Mouse (Mus musculus) liver, embryonic 14.5 days (tissue): ENCODE measurements around the gene Galr2. TPM values are rescaled to one million over a fixed set of nuclear protein-coding genes. Genes with fewer than 3 reads are reported as not detected.

Source experiments
- ATAC-seq: fragments of 200-750 bp; cut with Nextera tagmentation; 2 replicates; pipeline ENCODE4 v1.8.0; 2017; ENCODE audit warnings: moderate number of reproducible peaks, mild to moderate bottlenecking, moderate library complexity; ENCODE audit not compliant: insufficient read depth
- DNase-seq, 3 experiments: peaks; one replicate each; pipeline ENCODE4 v3.0.0-alpha.2; 2012 to 2013; ENCODE audit warnings: low read depth in 3 of 3, low spot score in 3 of 3
- H3K27ac ChIP-seq: fragments of 300-500 bp; sonication (generic); 2 replicates; pipeline ENCODE4 v1.5.1; 2014; ENCODE audit warnings: moderate library complexity, mild to moderate bottlenecking, control low read depth, inconsistent platforms
- H3K27me3 ChIP-seq: fragments of 300-500 bp; sonication (generic); 2 replicates; pipeline ENCODE4 v1.6.1; 2014; ENCODE audit warnings: mild to moderate bottlenecking, low read length, moderate library complexity; ENCODE audit not compliant: control insufficient read depth, insufficient read depth
- H3K36me3 ChIP-seq: fragments of 300-500 bp; sonication (generic); replicated peaks from 2 replicates; pipeline ENCODE4 v1.6.1; 2014; ENCODE audit warnings: low read depth; ENCODE audit not compliant: control insufficient read depth, insufficient read depth
- H3K4me1 ChIP-seq, 2 experiments: fragments of 200-500 bp in 1 of 2; fragments of 300-500 bp in 1 of 2; sonication (generic) in 1 of 2; replicated peaks; 2 replicates each; pipeline ENCODE4 v1.6.1; 2012 to 2014; ENCODE audit warnings: antibody characterized with exemption in 1 of 2, inconsistent platforms in 1 of 2, low read length in 1 of 2; ENCODE audit not compliant: control insufficient read depth in 2 of 2, insufficient read depth in 2 of 2
- H3K4me2 ChIP-seq: fragments of 300-500 bp; sonication (generic); 2 replicates; pipeline ENCODE4 v1.6.1; 2014; ENCODE audit warnings: low read depth, mild to moderate bottlenecking, control low read depth, moderate library complexity
- H3K4me3 ChIP-seq, 2 experiments: fragments of 200-500 bp in 1 of 2; fragments of 300-500 bp in 1 of 2; sonication (generic) in 1 of 2; 2 replicates each; pipeline ENCODE4 v1.5.1; 2012 to 2014; ENCODE audit warnings: low read depth in 2 of 2, low read length in 2 of 2, mild to moderate bottlenecking in 2 of 2, control low read depth in 1 of 2, inconsistent platforms in 1 of 2, moderate library complexity in 1 of 2; ENCODE audit not compliant: insufficient read depth in 1 of 2
- H3K9ac ChIP-seq: fragments of 300-500 bp; sonication (generic); replicated peaks from 2 replicates; pipeline ENCODE4 v1.6.1; 2014; ENCODE audit warnings: mild to moderate bottlenecking, control low read depth, moderate library complexity
- H3K9me3 ChIP-seq: fragments of 300-500 bp; sonication (generic); 2 replicates; pipeline ENCODE4 v1.6.1; 2016; ENCODE audit warnings: low read length, mixed read lengths; ENCODE audit not compliant: control insufficient read depth
- CTCF ChIP-seq: IDR thresholded peaks from 2 replicates; pipeline ENCODE4 v1.5.1; 2016; ENCODE audit warnings: antibody characterized with exemption, low read depth, control low read depth
- EP300 ChIP-seq: IDR thresholded peaks from 2 replicates; pipeline ENCODE4 v1.6.1; 2016; ENCODE audit warnings: antibody characterized with exemption, low read depth
- WGBS: fragments of 180-500 bp; shearing (Covaris S2); extraction: QIAGEN DNeasy Blood & Tissue Kit; methylation state at CpG from one replicate; pipeline ENCODE4 v1.1.7; 2014; ENCODE audit not compliant: insufficient replicate concordance; 5-methylcytosine and 5-hydroxymethylcytosine counted together
- polyA plus RNA-seq, 2 experiments: library from polyadenylated mRNA; depleted of rRNA in 1 of 2; stranded (reverse) in 1 of 2; unstranded in 1 of 2; fragments of >200 nt; fragmentation: Nextera tagmentation in 1 of 2; extraction: Ambion mirVana in 1 of 2; gene quantifications; 2 replicates each; pipeline versions ENCODE4 v1.2.1 to v1.2.3; 2012 to 2014

Gene Galr2
- polyA plus RNA-seq, 2 experiments = 0.02 TPM; not detected in 1

DNA sequence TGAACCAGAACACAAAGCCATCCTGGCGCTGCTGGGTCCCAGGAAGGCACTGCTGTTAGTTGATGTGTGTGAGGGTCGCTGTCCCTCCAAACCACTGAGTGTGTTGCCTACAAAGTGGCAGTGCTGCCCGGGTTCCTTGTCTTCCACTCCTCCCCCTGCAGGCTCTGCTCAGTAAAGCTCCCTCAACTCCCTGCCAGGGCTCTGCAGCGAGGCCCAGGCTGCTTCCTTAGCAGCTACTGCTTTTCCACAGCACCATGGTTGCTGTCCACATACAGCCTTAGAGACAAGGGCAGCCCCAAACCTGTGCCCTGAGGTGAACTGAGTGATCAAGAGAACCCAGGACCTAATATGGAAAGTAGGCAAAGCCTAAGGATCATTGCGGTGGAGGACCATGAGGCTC, 6.6 kb downstream of the Galr2 start:
- H3K36me3 ChIP-seq = peaks cover 5% of the 10 kb centered on the region; the same call in 1 of the 2 replicates
- no peak for ATAC-seq
- H3K4me1 ChIP-seq = no peaks in the 10 kb centered on the region
- no peak for TF ChIP-seq CTCF
- H3K9me3 ChIP-seq = no peaks in the 10 kb centered on the region
- no peak overlapping the region for H3K9ac ChIP-seq
- H3K4me2 ChIP-seq = no peak overlapping the region
- H3K4me3 ChIP-seq = no peak overlapping the region
- DNase-seq = no peak
- H3K27ac ChIP-seq = no peak overlapping the region
- WGBS = 69% methylated on average over 5 of the region's 5 CpGs
- peaks cover 21% of the 10 kb centered on the region for H3K27me3 ChIP-seq

DNA sequence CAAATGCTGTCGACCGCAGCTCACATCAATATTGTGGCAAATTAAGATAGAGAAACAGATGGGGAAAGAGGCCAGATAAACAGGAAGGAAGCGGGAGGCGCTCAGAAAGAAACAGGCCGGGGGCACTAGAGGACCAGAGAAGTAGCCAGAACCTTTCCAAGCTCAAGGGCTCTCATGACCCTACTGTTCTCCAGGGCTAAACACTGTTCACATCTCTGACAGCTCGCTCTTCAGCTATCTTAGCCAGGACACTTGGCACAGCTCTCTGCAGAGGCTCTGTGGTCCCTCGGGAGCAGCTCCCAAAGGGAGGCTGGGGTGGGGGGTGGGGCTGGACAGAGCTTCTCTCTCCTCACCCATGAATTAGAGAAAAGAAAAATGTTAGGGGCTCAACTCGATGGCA, 9.8 kb downstream of the Galr2 start:
- DNase-seq (no peak), ATAC-seq (no peak)
- H3K9ac ChIP-seq = no peak overlapping the region
- 45% methylated on average over 8 of the region's 8 CpGs for WGBS
- H3K9me3 ChIP-seq = no peaks in the 10 kb centered on the region
- TF ChIP-seq CTCF = no peak
- TF ChIP-seq EP300 = no peak
- H3K4me3 ChIP-seq = no peak overlapping the region
- H3K27me3 ChIP-seq = no peaks in the 10 kb centered on the region
- H3K27ac ChIP-seq = no peak overlapping the region
- H3K4me2 ChIP-seq = no peak overlapping the region
- no peaks in the 10 kb centered on the region for H3K4me1 ChIP-seq
- H3K36me3 ChIP-seq = peaks cover 5% of the 10 kb centered on the region; the same call in 1 of the 2 replicates

DNA sequence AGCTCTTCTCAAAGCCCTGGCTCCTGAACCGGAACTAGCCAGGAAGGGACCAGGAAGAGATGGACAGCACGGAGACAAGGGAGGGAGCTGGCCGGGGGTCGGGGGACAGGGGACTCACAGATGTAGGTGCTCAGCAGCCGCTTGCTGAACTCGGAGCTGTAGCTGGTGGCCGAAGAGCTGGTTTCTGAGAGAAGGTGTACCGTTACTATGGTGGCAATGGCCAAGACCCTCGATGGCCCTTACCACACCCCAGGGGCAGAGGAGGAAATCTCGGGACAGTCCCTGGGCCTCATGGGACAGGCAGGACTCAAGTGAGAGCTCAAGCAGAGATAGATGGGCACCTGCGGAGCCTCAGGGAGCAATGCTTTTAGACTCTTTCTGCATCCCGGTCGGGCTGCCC, 11.7 kb downstream of the Galr2 start:
- Histone ChIP-seq H3K4me3 (no peak overlapping the region), H3K4me1 (no peaks in the 10 kb centered on the region), H3K9ac (no peak overlapping the region), H3K27ac (no peak overlapping the region), H3K36me3 (peaks cover 5% of the 10 kb centered on the region; the same call in 1 of the 2 replicates), H3K9me3 (no peaks in the 10 kb centered on the region), H3K27me3 (no peaks in the 10 kb centered on the region), H3K4me2 (no peak overlapping the region)
- 84% methylated on average over 13 of the region's 13 CpGs for WGBS
- DNase-seq (no peak), ATAC-seq (no peak)
- TF ChIP-seq EP300 (no peak), CTCF (no peak)

DNA sequence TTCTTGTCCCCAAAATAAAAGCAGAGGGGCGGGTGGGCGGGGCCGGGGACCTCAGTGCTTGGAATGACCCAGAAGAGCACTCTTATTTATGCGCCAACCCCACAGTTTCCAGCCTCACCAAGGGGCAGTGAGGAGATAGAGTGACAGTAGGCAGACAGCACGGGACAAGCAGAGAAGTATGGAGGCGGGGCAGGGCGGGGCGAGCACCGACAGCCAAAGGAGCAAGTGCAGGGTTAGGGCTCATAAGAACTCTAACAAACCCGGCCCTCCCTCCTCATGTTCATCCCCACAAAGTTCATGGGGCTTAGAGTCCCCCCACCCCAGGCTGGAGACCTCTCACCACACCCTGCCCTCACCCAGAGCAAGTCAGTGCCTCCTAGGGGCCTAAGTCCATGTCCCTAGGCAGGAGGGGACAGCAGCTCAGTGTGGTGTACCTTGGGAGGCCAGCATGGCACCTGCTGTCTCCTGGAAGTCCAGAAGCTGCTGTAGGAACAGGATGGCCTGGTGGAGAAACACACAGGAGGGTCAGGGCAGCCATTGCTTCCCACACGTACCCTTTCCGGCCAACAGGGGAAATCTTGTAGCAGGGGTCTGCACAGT, 12.9 kb downstream of the Galr2 start:
- no peak for DNase-seq
- no peak for ATAC-seq
- no peak overlapping the region for H3K4me3 ChIP-seq
- no peak overlapping the region for H3K9ac ChIP-seq
- WGBS = 61% methylated on average over 12 of the region's 12 CpGs
- peaks cover 5% of the 10 kb centered on the region; the same call in 1 of the 2 replicates for H3K36me3 ChIP-seq
- H3K4me2 ChIP-seq = no peak overlapping the region
- no peaks in the 10 kb centered on the region for H3K4me1 ChIP-seq
- no peaks in the 10 kb centered on the region for H3K9me3 ChIP-seq
- H3K27me3 ChIP-seq = no peaks in the 10 kb centered on the region
- TF ChIP-seq CTCF = no peak
- TF ChIP-seq EP300 = no peak
- no peak overlapping the region for H3K27ac ChIP-seq

DNA sequence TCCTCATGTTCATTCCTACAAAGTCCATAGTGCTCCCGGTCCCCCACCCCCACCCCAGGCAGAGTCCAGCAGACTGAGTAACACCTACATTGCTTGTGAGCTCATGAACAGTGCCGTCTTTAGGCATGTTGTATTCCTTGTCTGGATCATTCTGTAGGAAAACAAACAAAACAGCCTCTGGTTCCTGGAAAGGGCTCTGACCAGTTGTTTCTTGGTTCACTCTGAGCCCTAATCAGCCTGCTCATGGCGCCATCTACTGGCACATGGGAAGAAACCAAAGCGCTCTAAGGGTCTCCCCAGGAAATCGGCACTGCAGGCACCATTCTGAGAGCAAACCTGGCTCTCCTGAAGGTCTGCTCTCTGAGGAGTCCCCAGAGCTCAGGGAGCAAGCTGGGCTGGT, 13.6 kb downstream of the Galr2 start:
- Histone ChIP-seq H3K27me3 (no peaks in the 10 kb centered on the region), H3K9ac (no peak overlapping the region), H3K4me3 (no peak overlapping the region), H3K4me1 (no peaks in the 10 kb centered on the region), H3K9me3 (no peaks in the 10 kb centered on the region), H3K36me3 (no peaks in the 10 kb centered on the region), H3K4me2 (no peak overlapping the region), H3K27ac (no peak overlapping the region)
- ATAC-seq = no peak
- DNase-seq = peak; percentile 34 to 44 (median 38)
- peak; percentile 83 for TF ChIP-seq CTCF
- TF ChIP-seq EP300 = no peak
- whole genome bisulfite sequencing = 49% methylated on average over 5 of the region's 5 CpGs
